Mouse (Mus musculus) ZHBTc4 (cell line): ENCODE data around the gene Ngef.
"Not testable (repeated sequence)": the region's sequence is repeated elsewhere in the genome, so short reads cannot be mapped to it uniquely, and the experiment has no call there.

ENCODE experiments used
- DNase-seq: peaks from one replicate; pipeline ENCODE4 v3.0.0-alpha.2; 2011; ENCODE audit warnings: low read depth, low spot score

Ngef gene

DNA sequence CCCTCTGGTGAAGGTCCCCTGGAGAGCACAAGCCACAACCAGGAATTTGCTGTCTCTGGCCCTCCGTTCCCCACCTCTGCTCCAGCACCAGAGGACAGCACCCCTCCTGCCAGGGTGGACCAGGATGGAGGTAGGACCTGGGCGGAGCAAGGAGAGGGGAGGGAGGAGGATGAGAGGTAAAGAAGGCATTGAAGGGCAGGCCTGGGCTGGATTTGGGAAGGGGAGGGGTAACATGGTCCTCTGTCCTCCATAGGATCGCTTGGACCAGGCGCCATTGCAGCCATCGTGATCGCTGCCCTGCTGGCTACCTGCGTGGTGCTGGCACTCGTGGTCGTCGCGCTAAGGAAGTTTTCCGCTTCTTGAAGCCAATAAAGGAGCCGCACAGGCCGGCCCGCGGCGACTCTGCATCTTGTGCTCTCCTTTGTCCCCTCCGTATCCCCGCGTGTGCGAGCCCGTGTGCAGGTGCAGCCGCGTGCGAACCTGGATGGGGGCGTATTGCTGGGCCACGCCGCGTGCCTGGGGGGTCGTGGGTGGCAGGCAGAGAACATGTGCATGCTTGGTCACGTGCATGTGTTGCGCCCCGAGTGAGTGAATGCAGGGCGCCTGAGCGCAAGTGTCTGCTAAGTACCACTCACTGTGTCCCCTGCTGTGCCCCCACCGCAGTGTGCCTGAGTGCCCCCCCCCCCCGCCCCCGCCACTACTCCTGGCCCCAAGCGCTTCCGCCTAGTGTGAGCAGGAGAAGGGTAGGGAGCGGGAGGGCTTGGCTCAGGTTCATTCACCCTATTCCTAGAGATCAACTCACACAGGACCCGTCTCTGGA, 98.4 kb downstream of the Ngef start:
- peak; percentile 34 for DNase-seq

DNA sequence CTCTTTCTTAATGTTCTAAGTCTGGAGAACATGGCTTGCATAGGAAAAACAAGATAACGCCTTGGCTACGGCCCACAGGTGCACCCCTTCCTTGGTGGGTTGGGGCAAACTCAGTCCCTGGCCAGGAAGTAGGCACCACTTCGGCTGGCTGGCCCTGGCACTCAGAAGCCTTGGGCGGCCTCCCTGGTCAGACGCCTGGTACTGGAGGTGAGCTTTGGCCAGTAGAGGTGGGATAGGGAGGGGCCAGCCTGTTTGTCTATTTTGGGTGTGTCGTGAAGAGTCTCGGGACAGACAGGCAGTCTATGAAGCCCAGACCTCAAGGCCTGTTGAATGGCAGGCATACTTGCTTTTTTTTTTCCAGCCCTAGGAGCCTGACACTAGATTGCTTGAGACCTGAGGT, 101.1 kb downstream of the Ngef start:
- no peak for DNase-seq

GRCm38 (mm10) chr1:87471914-87472313, 101.8 kb downstream of the Ngef start:
- DNase-seq, result no peak

DNA sequence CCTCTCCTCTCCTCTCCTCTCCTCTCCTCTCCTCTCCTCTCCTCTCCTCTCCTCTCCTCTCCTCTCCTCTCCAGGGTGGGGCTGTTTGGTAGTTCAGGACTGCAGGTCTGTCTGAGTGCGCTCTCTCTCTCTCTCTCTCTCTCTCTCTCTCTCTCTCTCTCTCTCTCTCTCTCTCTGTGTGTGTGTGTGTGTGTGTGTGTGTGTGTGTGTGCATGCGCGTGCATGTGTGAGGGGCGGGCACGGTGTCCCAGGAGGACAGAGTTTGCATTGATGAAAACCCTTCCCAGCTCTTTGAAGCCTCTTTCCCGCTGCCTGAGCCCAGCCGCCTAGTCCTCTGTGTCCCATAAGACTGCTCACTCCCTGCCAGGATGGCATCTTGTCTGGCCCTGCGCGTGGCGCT, 103.7 kb downstream of the Ngef start, which contains the start of gene Snorc:
Snorc (plus strand) TSS at position 301 of the 400 bp plus-strand sequence.
- not testable (repeated sequence) for DNase-seq

GRCm38 (mm10) chr1:87468321-87468720, 105.3 kb downstream of the Ngef start:
- DNase-seq, result no peak

DNA sequence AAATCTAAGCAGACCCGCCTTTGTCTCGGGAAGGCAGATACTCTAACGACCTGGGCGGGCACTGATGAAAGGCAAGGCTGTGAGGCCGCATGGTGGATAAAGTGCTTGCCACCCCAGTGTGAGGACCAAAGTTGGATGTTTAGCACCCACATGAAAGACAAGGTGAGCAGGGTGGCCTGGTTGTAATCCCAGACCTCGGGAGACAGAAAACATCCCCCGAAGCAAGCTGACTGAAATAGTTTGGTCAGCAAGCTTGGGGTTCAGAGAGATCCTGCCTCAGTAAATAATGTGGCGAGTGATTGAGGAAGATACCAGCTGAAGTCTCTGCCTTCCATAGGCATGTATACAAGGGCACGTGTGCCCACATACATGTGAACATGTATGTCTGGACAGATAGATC, 106.2 kb downstream of the Ngef start:
- DNase-seq, result no peak

DNA sequence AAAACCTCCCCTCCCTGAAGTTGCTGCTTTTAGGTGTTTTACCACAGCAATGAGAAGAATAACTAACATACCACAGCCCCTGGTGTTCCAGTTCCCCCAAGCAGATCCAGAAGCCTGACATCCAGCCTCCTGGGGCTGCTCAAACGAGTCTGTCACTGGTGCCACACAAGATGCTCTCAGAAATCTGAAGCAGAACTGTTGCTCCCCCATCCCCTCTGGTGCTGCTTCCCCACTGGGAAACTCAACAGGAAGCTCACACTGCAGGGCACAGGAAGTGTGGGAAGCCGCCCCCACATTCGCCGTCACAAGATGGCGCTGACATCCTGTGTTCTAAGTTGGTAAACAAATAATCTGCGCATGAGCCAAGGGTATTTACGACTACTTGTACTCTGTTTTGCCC, 113.8 kb downstream of the Ngef start:
- not testable (repeated sequence) for DNase-seq

DNA sequence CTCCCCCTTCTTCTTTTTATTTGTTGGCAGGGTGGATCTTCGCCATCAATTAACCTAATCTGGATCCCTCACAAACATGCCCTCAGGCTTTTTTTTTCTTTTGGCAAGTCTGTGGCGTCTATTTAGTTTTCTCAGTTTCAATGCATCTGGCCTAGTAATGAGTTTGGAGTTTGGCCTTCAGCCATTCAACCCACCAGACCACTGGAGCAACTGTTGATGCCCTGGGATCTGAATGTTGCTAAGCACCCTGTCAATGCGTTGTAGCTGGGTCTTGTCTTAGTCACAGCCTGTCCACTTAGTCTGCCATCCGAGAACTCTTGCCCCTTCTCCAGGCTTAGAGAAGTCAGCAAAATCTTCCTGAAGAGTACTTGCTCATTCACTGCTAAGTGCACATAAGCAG, 115.6 kb downstream of the Ngef start:
- DNase-seq, result no peak

DNA sequence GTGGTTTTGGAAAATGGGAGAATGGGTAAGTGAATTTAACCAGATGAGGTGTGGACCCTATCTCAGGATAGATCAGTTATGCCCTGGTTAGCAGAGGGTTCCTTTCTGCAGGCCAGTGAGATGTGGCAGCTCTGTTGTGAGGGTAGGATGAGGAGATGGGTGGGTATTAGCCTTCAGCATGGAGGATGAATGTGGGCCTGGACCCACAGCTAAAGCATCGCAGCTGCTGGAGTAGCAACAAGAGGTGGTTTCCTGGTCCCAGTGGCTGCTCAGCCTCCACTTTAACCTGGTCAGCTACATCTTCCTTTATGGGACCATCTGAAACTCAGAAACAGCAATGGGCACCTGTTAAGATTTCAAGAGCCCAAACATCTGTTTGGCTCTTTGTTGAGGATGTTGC, 117.2 kb downstream of the Ngef start:
- no peak for DNase-seq

GRCm38 (mm10) chr1:87449432-87449831, 124.2 kb downstream of the Ngef start:
- no peak for DNase-seq

GRCm38 (mm10) chr1:87447183-87448104, 126.2 kb downstream of the Ngef start:
- peak; percentile 64 for DNase-seq

DNA sequence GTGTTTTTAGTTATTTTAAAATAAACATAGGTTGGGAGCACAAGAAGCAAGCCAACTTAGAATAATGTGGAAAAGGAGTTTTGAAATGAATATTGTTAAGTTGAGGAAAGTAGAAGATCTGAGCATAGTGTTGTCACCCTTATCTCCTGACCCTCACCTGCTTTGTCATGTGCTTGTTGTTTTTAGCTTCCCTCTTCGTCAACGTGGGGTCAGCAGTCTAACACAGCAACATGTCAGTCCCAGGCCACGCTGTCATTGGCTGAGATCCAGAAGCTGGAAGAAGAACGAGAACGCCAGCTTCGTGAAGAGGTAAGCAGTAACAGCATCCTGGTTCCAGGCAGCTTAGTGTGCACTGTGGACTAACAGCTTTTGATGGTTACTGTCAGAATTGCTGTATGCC, 137.1 kb downstream of the Ngef start:
- no peak for DNase-seq

- DNase-seq, result no peak
These were observed 138.5 kb downstream of the Ngef start for GRCm38 (mm10) chr1:87435125-87435524.
